Mouse (Mus musculus) cerebellum, postnatal 10 days (tissue): ENCODE results near the gene Lmo2.

Experiments used
- DNase-seq, 2 experiments: peaks; one replicate each; pipeline ENCODE4 v3.0.0; 2021; ENCODE audit warnings: mixed read lengths in 2 of 2

The Lmo2 gene

GRCm38 (mm10) chr2:103944859-103945258 lies 12.9 kb upstream of the Lmo2 start:
- no peak for DNase-seq

- DNase-seq = no peak
These were observed 12.2 kb upstream of the Lmo2 start for GRCm38 (mm10) chr2:103945571-103946092.

- no peak for DNase-seq
These were observed 10.9 kb upstream of the Lmo2 start for GRCm38 (mm10) chr2:103946892-103947291.

- peak in 1 of 2 experiments; percentile 12 for DNase-seq
These were observed 9.7 kb upstream of the Lmo2 start for GRCm38 (mm10) chr2:103947982-103948655.

GRCm38 (mm10) chr2:103953050-103953835 lies 4.5 kb upstream of the Lmo2 start:
- peak; percentile 85 to 86 for DNase-seq

GRCm38 (mm10) chr2:103955714-103956113 lies 2.1 kb upstream of the Lmo2 start:
- DNase-seq = no peak

GRCm38 (mm10) chr2:103956867-103957266 lies 919 bp upstream of the Lmo2 start:
- DNase-seq = no peak

GRCm38 (mm10) chr2:103958634-103959033 lies 848 bp downstream of the Lmo2 start:
- no peak for DNase-seq

- no peak for DNase-seq
These were observed 1.3 kb downstream of the Lmo2 start for GRCm38 (mm10) chr2:103959066-103959465.

- no peak for DNase-seq
These were observed 1.8 kb downstream of the Lmo2 start for GRCm38 (mm10) chr2:103959574-103959973.

GRCm38 (mm10) chr2:103962349-103962748 lies 4.6 kb downstream of the Lmo2 start:
- DNase-seq = no peak

GRCm38 (mm10) chr2:103965391-103965790 lies 7.6 kb downstream of the Lmo2 start:
- DNase-seq = no peak

GRCm38 (mm10) chr2:103968186-103968585 lies 10.4 kb downstream of the Lmo2 start:
- DNase-seq = no peak

GRCm38 (mm10) chr2:103968919-103969436 lies 11.2 kb downstream of the Lmo2 start:
- DNase-seq = no peak

- peak; percentile 72 to 74 for DNase-seq
These were observed 11.8 kb downstream of the Lmo2 start for GRCm38 (mm10) chr2:103969437-103970040.

GRCm38 (mm10) chr2:103970041-103970790 lies 12.4 kb downstream of the Lmo2 start:
- peak; percentile 74 to 75 for DNase-seq

- DNase-seq = no peak
These were observed 13.2 kb downstream of the Lmo2 start for GRCm38 (mm10) chr2:103970791-103971649.

GRCm38 (mm10) chr2:103971838-103972237 lies 14.1 kb downstream of the Lmo2 start:
- DNase-seq = no peak

- DNase-seq = no peak
These were observed 18.1 kb downstream of the Lmo2 start for GRCm38 (mm10) chr2:103975904-103976303.

- DNase-seq = peak; percentile 22 to 25
These were observed 19.4 kb downstream of the Lmo2 start for GRCm38 (mm10) chr2:103977216-103977615.

- DNase-seq = peak in 1 of 2 experiments; percentile 19
These were observed 19.9 kb downstream of the Lmo2 start for GRCm38 (mm10) chr2:103977716-103978115.
